Mouse (Mus musculus): Measurements from ENCODE around the gene Gps2. TPM values are rescaled to one million over a fixed set of nuclear protein-coding genes. Genes with fewer than 3 reads are reported as not detected.

The Gps2 gene
- polyA plus RNA-seq, 1 experiment: 23.6 TPM

Other genes starting within 250 kb of the Gps2 start
- 10.3 and 12.1 TPM in 2 replicates for gene Cd68, start 247.7 kb upstream of the Gps2 start, polyA plus RNA-seq (2012; ENCODE audit: insufficient read depth, insufficient read length, missing spikeins)
- gene Eif4a1, start 241.5 kb upstream of the Gps2 start, polyA plus RNA-seq (2012; ENCODE audit: insufficient read depth, insufficient read length, missing spikeins): 268 and 317 TPM in 2 replicates
- gene Senp3, start 231.8 kb upstream of the Gps2 start, polyA plus RNA-seq (2012; ENCODE audit: insufficient read depth, insufficient read length, missing spikeins): 49.9 and 65.3 TPM in 2 replicates
- 4.1 and 4.9 TPM in 2 replicates for gene Tnfsf13, start 228.1 kb upstream of the Gps2 start, polyA plus RNA-seq (2012; ENCODE audit: insufficient read depth, insufficient read length, missing spikeins)
- gene Tnfsf12, start 218.0 kb upstream of the Gps2 start, polyA plus RNA-seq (2012; ENCODE audit: insufficient read depth, insufficient read length, missing spikeins): 12.7 and 13.7 TPM in 2 replicates
- gene Tnfsfm13, start 217.8 kb upstream of the Gps2 start, polyA plus RNA-seq (2012; ENCODE audit: insufficient read depth, insufficient read length, missing spikeins): 0.99 and 2.8 TPM in 2 replicates
- 10.4 and 16.5 TPM in 2 replicates for gene Polr2a, start 155.3 kb upstream of the Gps2 start, polyA plus RNA-seq (2012; ENCODE audit: insufficient read depth, insufficient read length, missing spikeins)
- not detected in 2 replicates for gene Slc35g3, start 151.9 kb upstream of the Gps2 start, polyA plus RNA-seq (2012; ENCODE audit: insufficient read depth, insufficient read length, missing spikeins)
- 17.2 and 23.6 TPM in 2 replicates for gene Zbtb4, start 148.0 kb upstream of the Gps2 start, polyA plus RNA-seq (2012; ENCODE audit: insufficient read depth, insufficient read length, missing spikeins)
- gene Chrnb1, start 117.9 kb upstream of the Gps2 start, polyA plus RNA-seq (2012; ENCODE audit: insufficient read depth, insufficient read length, missing spikeins): 1.7 and 2.4 TPM in 2 replicates
- gene Fgf11, start 112.0 kb upstream of the Gps2 start, polyA plus RNA-seq (2012; ENCODE audit: insufficient read depth, insufficient read length, missing spikeins): 5.6 and 7.5 TPM in 2 replicates
- 1.2 TPM in 1 of 2 replicates, not detected in the other for gene Tmem102, start 108.3 kb upstream of the Gps2 start, polyA plus RNA-seq (2012; ENCODE audit: insufficient read depth, insufficient read length, missing spikeins)
- gene Gm39566, start 98.6 kb upstream of the Gps2 start, polyA plus RNA-seq (2012; ENCODE audit: insufficient read depth, insufficient read length, missing spikeins): not detected in 2 replicates
- not detected in 2 replicates for gene Spem2, start 95.4 kb upstream of the Gps2 start, polyA plus RNA-seq (2012; ENCODE audit: insufficient read depth, insufficient read length, missing spikeins)
- gene Spem1, start 91.7 kb upstream of the Gps2 start, polyA plus RNA-seq (2012; ENCODE audit: insufficient read depth, insufficient read length, missing spikeins): not detected in 2 replicates
- 1.8 and 2.7 TPM in 2 replicates for gene Nlgn2, start 76.1 kb upstream of the Gps2 start, polyA plus RNA-seq (2012; ENCODE audit: insufficient read depth, insufficient read length, missing spikeins)
- 206 and 248 TPM in 2 replicates for gene Tmem256, start 75.4 kb upstream of the Gps2 start, polyA plus RNA-seq (2012; ENCODE audit: insufficient read depth, insufficient read length, missing spikeins)
- gene Plscr3, start 67.5 kb upstream of the Gps2 start, polyA plus RNA-seq (2012; ENCODE audit: insufficient read depth, insufficient read length, missing spikeins): 18.7 TPM in 2 replicates
- gene Tnk1, start 55.2 kb upstream of the Gps2 start, polyA plus RNA-seq (2012; ENCODE audit: insufficient read depth, insufficient read length, missing spikeins): not detected in 2 replicates
- gene Tmem95, start 35.9 kb upstream of the Gps2 start, polyA plus RNA-seq (2012; ENCODE audit: insufficient read depth, insufficient read length, missing spikeins): not detected in 2 replicates
- gene Kctd11, start 32.5 kb upstream of the Gps2 start, polyA plus RNA-seq (2012; ENCODE audit: insufficient read depth, insufficient read length, missing spikeins): 2.5 and 3.3 TPM in 2 replicates
- not detected in 2 replicates for gene Acap1, start 18.3 kb upstream of the Gps2 start, polyA plus RNA-seq (2012; ENCODE audit: insufficient read depth, insufficient read length, missing spikeins)
- 3.2 TPM in 1 of 2 replicates, not detected in the other for gene 2810408A11Rik, start 12.9 kb upstream of the Gps2 start, polyA plus RNA-seq (2012; ENCODE audit: insufficient read depth, insufficient read length, missing spikeins)
- gene Neurl4, start 12.8 kb upstream of the Gps2 start, polyA plus RNA-seq (2012; ENCODE audit: insufficient read depth, insufficient read length, missing spikeins): 16.9 and 18.4 TPM in 2 replicates
- 424 and 439 TPM in 2 replicates for gene Eif5a, start 8.1 kb downstream of the Gps2 start, polyA plus RNA-seq (2012; ENCODE audit: insufficient read depth, insufficient read length, missing spikeins)
- 37.9 and 76.4 TPM in 2 replicates for gene Ybx2, start 21.9 kb downstream of the Gps2 start, polyA plus RNA-seq (2012; ENCODE audit: insufficient read depth, insufficient read length, missing spikeins)
- gene Slc2a4, start 34.3 kb downstream of the Gps2 start, polyA plus RNA-seq (2012; ENCODE audit: insufficient read depth, insufficient read length, missing spikeins): 466 and 489 TPM in 2 replicates
- not detected in 2 replicates for gene Cldn7, start 50.9 kb downstream of the Gps2 start, polyA plus RNA-seq (2012; ENCODE audit: insufficient read depth, insufficient read length, missing spikeins)
- 82.4 and 122 TPM in 2 replicates for gene Ctdnep1, start 67.3 kb downstream of the Gps2 start, polyA plus RNA-seq (2012; ENCODE audit: insufficient read depth, insufficient read length, missing spikeins)
- 66.7 and 78.0 TPM in 2 replicates for gene Elp5, start 68.6 kb downstream of the Gps2 start, polyA plus RNA-seq (2012; ENCODE audit: insufficient read depth, insufficient read length, missing spikeins)
- 576 and 663 TPM in 2 replicates for gene Gabarap, start 77.3 kb downstream of the Gps2 start, polyA plus RNA-seq (2012; ENCODE audit: insufficient read depth, insufficient read length, missing spikeins)
- gene Phf23, start 81.9 kb downstream of the Gps2 start, polyA plus RNA-seq (2012; ENCODE audit: insufficient read depth, insufficient read length, missing spikeins): 24.2 and 26.4 TPM in 2 replicates
- gene Dvl2, start 86.7 kb downstream of the Gps2 start, polyA plus RNA-seq (2012; ENCODE audit: insufficient read depth, insufficient read length, missing spikeins): 2.6 and 4.9 TPM in 2 replicates
- 1,981 and 2,287 TPM in 2 replicates for gene Acadvl, start 101.5 kb downstream of the Gps2 start, polyA plus RNA-seq (2012; ENCODE audit: insufficient read depth, insufficient read length, missing spikeins)
- 2.4 and 2.7 TPM in 2 replicates for gene Dlg4, start 103.1 kb downstream of the Gps2 start, polyA plus RNA-seq (2012; ENCODE audit: insufficient read depth, insufficient read length, missing spikeins)
- 0.87 TPM in 1 of 2 replicates, not detected in the other for gene Asgr1, start 140.2 kb downstream of the Gps2 start, polyA plus RNA-seq (2012; ENCODE audit: insufficient read depth, insufficient read length, missing spikeins)
- not detected in 2 replicates for gene Asgr2, start 178.8 kb downstream of the Gps2 start, polyA plus RNA-seq (2012; ENCODE audit: insufficient read depth, insufficient read length, missing spikeins)
- 13.1 and 16.8 TPM in 2 replicates for gene Mgl2, start 216.4 kb downstream of the Gps2 start, polyA plus RNA-seq (2012; ENCODE audit: insufficient read depth, insufficient read length, missing spikeins)
- gene Clec10a, start 242.3 kb downstream of the Gps2 start, polyA plus RNA-seq (2012; ENCODE audit: insufficient read depth, insufficient read length, missing spikeins): 8.7 and 15.9 TPM in 2 replicates

All from brown adipose tissue, adult 24 weeks (tissue).